Mouse (Mus musculus) 416B (cell line): ENCODE data around the gene Ankrd44.
A peak's percentile ranks its signal among the peaks of the same experiment; 100 is the strongest.

ENCODE experiments used
- DNase-seq: peaks from one replicate; pipeline ENCODE4 v3.0.0; 2011; ENCODE audit warnings: low read depth

Ankrd44 gene

GRCm38 (mm10) chr1:54639506-54640078 lies 286.6 kb downstream of the Ankrd44 start:
- DNase-seq = no peak

- no peak for DNase-seq
Observed at GRCm38 (mm10) chr1:54639076-54639475, 287.1 kb downstream of the Ankrd44 start.

- DNase-seq = no peak
Observed at GRCm38 (mm10) chr1:54637340-54637739, 288.8 kb downstream of the Ankrd44 start.

- no peak for DNase-seq
Observed at GRCm38 (mm10) chr1:54629106-54629505, 297.1 kb downstream of the Ankrd44 start.

GRCm38 (mm10) chr1:54614963-54615362 lies 311.2 kb downstream of the Ankrd44 start:
- no peak for DNase-seq

GRCm38 (mm10) chr1:54612344-54612743 lies 313.8 kb downstream of the Ankrd44 start:
- no peak for DNase-seq

GRCm38 (mm10) chr1:54611891-54612290 lies 314.3 kb downstream of the Ankrd44 start:
- no peak for DNase-seq

GRCm38 (mm10) chr1:54606936-54607335 lies 319.3 kb downstream of the Ankrd44 start:
- no peak for DNase-seq

- DNase-seq = no peak
Observed at GRCm38 (mm10) chr1:54601692-54602091, 324.5 kb downstream of the Ankrd44 start.

GRCm38 (mm10) chr1:54600275-54600674 lies 325.9 kb downstream of the Ankrd44 start:
- DNase-seq = peak; percentile 53

- no peak for DNase-seq
Observed at GRCm38 (mm10) chr1:54597594-54598217, 328.5 kb downstream of the Ankrd44 start.

- DNase-seq = no peak
Observed at GRCm38 (mm10) chr1:54596151-54596550, 330.0 kb downstream of the Ankrd44 start.
